Mouse (Mus musculus) cortical plate, adult 2 months (tissue): ENCODE measurements around the gene Uggt1.

Source experiments
- CTCF ChIP-seq: fragments of 200-500 bp; IDR thresholded peaks from 2 replicates; pipeline ENCODE4 v1.5.1; 2011; ENCODE audit warnings: mild to moderate bottlenecking, control low read depth, low read length; ENCODE audit not compliant: insufficient read depth; ENCODE audit errors: extremely low read depth
- POLR2A ChIP-seq: fragments of 200-500 bp; IDR thresholded peaks from 2 replicates; pipeline ENCODE4 v1.6.1; 2011; ENCODE audit warnings: mild to moderate bottlenecking, low read length, control low read depth; ENCODE audit not compliant: insufficient read depth; ENCODE audit errors: extremely low read depth

- TF ChIP-seq POLR2A (no peak), CTCF (no peak)
These were observed 2.6 kb downstream of the Uggt1 start for GRCm38 (mm10) chr1:36241903-36242429.
